Mouse (Mus musculus) E14TG2a.4 (cell line): ENCODE results near the gene Myof.

ENCODE experiments used
- H3K27me3 ChIP-seq: 2 replicates; pipeline ENCODE4 v1.6.1; 2014; ENCODE audit warnings: low read length, control low read depth; ENCODE audit not compliant: insufficient read depth
- H3K36me3 ChIP-seq: 2 replicates; pipeline ENCODE4 v1.6.1; 2014; ENCODE audit warnings: low read length, control low read depth; ENCODE audit not compliant: insufficient read depth
- H3K4me1 ChIP-seq: replicated peaks from 2 replicates; pipeline ENCODE4 v1.6.1; 2014; ENCODE audit warnings: low read depth, low read length, control low read depth
- H3K4me3 ChIP-seq: replicated peaks from 2 replicates; pipeline ENCODE4 v1.5.1; 2014; ENCODE audit warnings: mild to moderate bottlenecking, low read length
- H3K9me3 ChIP-seq: 2 replicates; pipeline ENCODE4 v1.6.1; 2014; ENCODE audit warnings: low read length, control low read depth
- CTCF ChIP-seq: conservative IDR thresholded peaks from 2 replicates; pipeline ENCODE4 v1.5.1; 2014; ENCODE audit warnings: low read length
- NANOG ChIP-seq: IDR thresholded peaks from 2 replicates; pipeline ENCODE4 v1.6.1; 2014; ENCODE audit warnings: borderline replicate concordance, low read length, mixed read lengths
- POU5F1 ChIP-seq: IDR thresholded peaks from 2 replicates; pipeline ENCODE4 v1.6.1; 2014; ENCODE audit warnings: low read length, borderline replicate concordance

The Myof gene

DNA sequence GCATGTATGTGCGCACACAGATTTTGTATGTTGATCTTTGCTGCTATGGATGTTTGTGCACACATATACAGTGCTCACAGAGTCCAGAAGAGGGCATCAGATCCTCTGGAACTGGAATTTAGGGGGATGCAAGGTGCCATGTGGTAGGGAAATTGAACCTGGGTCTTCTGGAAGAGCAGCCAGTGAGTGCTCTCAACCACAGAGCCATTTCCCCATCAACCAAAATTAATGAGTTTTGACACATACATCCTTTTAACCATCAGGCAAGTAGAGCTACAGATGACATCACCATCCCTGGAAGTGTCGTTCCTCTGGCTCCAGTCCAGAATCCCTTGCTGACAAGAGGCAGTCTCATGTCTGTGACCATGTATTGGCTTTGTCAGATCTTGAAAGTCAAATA lies 32.9 kb upstream of the Myof start:
- no peak overlapping the region for H3K4me3 ChIP-seq
- H3K9me3 ChIP-seq = no peaks in the 10 kb centered on the region
- H3K4me1 ChIP-seq = peaks cover 55% of the 10 kb centered on the region
- peaks cover 45% of the 10 kb centered on the region for H3K36me3 ChIP-seq
- TF ChIP-seq POU5F1 (no peak), CTCF (peak; percentile 28; the same call in 1 of the 2 replicates)
- no peaks in the 10 kb centered on the region for H3K27me3 ChIP-seq

DNA sequence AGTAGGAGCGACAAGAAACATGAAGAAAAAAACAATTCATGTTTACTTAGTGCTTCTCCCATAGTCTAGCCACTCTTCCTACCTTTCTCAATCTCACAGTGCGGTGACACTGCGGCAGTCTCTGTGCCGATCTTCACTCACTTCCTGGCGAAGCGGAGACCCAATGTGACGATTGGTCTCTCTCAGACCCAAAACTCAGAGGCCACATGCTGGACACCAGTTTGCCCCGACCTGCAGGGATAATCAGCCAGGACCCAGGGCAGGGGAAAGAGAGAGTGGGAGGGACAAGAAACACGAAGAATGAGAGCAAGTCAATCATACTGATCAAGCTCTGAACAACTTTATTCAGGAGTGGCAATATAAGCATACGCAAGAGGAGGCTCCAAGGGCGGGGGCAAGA lies 31.7 kb upstream of the Myof start:
- Histone ChIP-seq H3K4me1 (peaks cover 60% of the 10 kb centered on the region), H3K27me3 (no peaks in the 10 kb centered on the region), H3K36me3 (peaks cover 57% of the 10 kb centered on the region), H3K9me3 (no peaks in the 10 kb centered on the region), H3K4me3 (no peak overlapping the region)
- no peak for TF ChIP-seq CTCF
- no peak for TF ChIP-seq POU5F1
- no peak for TF ChIP-seq NANOG

DNA sequence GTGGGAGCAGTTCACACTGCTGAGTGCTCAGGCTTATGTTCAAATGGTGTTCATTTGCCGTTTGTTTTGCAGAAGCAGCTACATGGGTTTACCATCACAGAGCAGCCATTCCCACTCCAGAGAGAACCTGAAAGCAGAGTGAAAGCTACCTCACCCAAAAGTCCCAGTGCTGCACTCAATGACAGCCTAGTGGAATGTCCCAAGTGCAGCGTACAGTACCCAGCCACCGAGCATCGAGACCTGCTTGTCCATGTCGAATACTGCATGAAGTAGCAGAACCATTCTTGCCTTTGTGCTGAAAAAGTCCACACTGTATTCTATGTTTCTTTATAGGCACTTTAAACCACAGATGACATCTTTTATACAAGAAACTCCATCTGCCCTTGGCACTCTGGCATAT lies 29.8 kb upstream of the Myof start:
- H3K36me3 ChIP-seq = peaks cover 75% of the 10 kb centered on the region
- no peaks in the 10 kb centered on the region for H3K27me3 ChIP-seq
- H3K4me1 ChIP-seq = peaks cover 78% of the 10 kb centered on the region
- no peak overlapping the region for H3K4me3 ChIP-seq
- no peaks in the 10 kb centered on the region for H3K9me3 ChIP-seq
- TF ChIP-seq NANOG (no peak), POU5F1 (no peak), CTCF (no peak)

DNA sequence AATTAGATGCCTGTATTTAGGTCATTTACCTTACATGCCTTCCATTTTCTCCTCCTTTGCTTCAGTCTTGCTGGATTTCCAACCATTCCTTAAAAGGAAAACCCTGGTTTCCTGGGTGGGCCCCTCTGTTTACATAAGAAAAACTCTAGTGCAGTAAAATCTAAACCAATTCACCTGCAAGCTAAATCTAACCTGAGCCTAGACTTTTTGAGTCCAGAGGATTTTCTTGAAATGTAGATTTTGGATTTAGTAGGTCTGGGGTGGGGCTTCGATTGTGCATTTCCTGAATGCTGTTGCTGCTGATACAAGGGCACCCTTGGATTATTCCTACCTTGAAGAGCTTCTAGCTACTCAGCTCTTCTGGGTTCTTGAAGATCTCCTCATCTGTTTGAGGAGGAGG lies 20.7 kb upstream of the Myof start:
- H3K9me3 ChIP-seq = no peaks in the 10 kb centered on the region
- H3K4me1 ChIP-seq = peaks cover 86% of the 10 kb centered on the region
- no peak for TF ChIP-seq CTCF
- TF ChIP-seq NANOG = peak; percentile 10; the same call in 1 of the 2 replicates
- H3K36me3 ChIP-seq = peaks cover 83% of the 10 kb centered on the region
- H3K27me3 ChIP-seq = no peaks in the 10 kb centered on the region
- H3K4me3 ChIP-seq = peak overlapping the region; percentile 59

DNA sequence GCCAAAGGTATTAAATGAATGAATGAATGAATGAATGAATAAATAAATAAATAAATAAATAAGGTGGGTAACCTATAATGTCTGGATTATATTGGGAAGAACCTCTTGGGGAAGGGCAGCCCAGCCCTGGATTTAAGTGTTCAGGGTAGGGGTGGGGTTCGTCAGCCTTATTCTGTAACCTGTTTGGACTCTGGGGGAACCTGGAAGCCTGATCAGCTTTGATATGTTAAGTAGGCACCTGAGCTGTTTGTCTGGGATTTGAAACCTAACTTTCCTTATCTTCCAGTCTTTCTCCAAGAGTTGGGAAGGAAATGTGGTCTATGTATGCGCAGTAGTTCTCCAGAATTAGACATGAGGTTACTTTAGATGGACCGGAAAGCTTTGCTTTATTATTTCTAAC lies 19.8 kb upstream of the Myof start:
- H3K9me3 ChIP-seq = no peaks in the 10 kb centered on the region
- no peaks in the 10 kb centered on the region for H3K27me3 ChIP-seq
- H3K4me1 ChIP-seq = peaks cover 86% of the 10 kb centered on the region
- peaks cover 83% of the 10 kb centered on the region for H3K36me3 ChIP-seq
- no peak for TF ChIP-seq POU5F1
- TF ChIP-seq CTCF = no peak
- TF ChIP-seq NANOG = no peak
- peak overlapping the region; percentile 35 for H3K4me3 ChIP-seq

DNA sequence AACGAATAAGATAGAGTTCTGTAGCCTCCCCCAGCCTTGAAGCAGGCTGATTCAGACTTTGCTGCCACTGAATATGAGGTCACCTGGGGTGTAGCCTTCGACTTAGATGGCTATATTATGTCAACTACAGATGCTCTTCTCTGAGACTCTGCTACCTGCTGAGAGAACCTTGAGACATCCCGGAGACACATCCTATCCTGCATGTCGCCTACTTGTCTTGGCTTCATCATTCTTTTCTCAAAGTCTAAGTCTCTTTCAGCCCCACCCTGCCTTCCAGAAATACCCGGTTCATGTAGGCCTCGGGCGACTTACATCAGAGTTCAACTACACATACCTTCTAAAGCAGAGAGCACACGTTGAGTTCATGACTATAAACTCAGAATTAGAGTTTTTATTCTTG lies 13.6 kb upstream of the Myof start:
- Histone ChIP-seq H3K4me1 (peaks cover 65% of the 10 kb centered on the region), H3K27me3 (no peaks in the 10 kb centered on the region), H3K9me3 (no peaks in the 10 kb centered on the region), H3K36me3 (peaks cover 50% of the 10 kb centered on the region), H3K4me3 (peak overlapping the region; percentile 92)
- no peak for TF ChIP-seq CTCF

DNA sequence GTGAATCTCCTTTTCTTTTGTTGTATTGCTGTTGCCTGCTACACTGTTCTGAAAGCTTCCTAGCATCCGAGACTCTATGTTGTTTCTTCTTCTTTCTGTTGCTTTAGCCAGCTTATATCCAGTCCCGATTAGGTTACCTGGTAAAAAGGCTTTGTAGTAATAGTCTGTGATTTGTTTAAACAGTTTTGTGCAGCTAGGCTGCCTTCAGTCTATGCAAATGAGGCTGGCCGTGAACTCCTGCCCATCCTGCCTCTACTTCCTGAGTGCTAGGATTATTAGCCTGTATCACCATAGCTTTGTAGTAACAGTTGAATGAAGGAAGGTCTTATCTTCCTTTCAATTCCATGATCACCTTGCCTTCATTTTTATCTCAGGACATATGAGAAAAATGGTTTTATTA lies 12.9 kb upstream of the Myof start:
- TF ChIP-seq CTCF (no peak), NANOG (no peak), POU5F1 (no peak)
- no peaks in the 10 kb centered on the region for H3K27me3 ChIP-seq

DNA sequence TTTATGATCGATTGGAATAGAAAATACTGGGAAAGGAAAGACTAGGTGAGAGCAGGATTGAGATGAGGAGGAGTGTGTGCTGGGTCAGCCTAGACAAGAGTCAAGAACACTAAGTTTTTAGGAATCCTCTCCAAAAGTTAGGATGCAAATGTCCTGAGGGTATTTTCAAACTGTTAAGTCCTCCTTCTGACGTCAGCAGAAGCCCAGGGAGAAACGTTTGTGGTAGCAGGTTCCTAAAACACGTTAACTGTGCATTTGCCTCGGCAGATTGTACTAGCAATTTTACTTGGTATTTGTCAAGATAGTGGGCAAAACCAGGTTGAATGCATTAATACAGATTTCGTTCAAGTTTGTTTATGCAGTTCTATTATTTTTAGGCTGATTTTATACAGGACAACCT lies 12.4 kb upstream of the Myof start:
- H3K27me3 ChIP-seq = no peaks in the 10 kb centered on the region
- H3K36me3 ChIP-seq = peaks cover 38% of the 10 kb centered on the region
- no peak for TF ChIP-seq POU5F1
- no peak for TF ChIP-seq CTCF
- no peak for TF ChIP-seq NANOG
- no peaks in the 10 kb centered on the region for H3K9me3 ChIP-seq
- H3K4me3 ChIP-seq = peak overlapping the region; percentile 92
- H3K4me1 ChIP-seq = peaks cover 64% of the 10 kb centered on the region

More for the DNA sequence above, 12.9 kb upstream of the Myof start:
- H3K36me3 ChIP-seq = peaks cover 43% of the 10 kb centered on the region
- peaks cover 64% of the 10 kb centered on the region for H3K4me1 ChIP-seq
- peak overlapping the region; percentile 92 for H3K4me3 ChIP-seq
- H3K9me3 ChIP-seq = no peaks in the 10 kb centered on the region

DNA sequence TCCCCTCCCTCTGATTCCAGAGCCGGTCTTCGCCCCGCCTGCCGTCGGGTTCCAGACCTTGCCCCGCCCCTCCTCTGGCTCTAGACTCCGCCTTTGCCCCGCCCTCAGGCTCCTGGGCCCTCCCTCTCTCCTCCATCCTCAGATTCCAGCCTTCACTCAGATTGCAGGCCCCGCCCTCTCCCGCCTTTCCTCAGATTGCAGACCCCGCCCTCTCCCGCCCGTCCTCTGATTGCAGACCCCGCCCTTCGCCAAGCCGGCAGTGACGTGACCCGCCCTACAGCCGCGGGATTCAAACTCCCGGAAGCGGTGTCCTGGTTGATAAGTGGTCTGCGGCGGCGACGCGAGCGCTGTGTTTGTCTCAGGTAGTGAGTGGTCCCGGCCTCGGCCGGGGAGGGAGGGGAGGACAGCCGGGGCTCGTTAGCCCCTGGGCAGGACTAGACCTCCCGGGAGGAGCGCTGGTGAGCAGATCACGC lies 11.4 kb upstream of the Myof start, which contains the start of gene Cep55:
TSS of gene Cep55 (plus strand) at position 292 of the 473 bp plus-strand sequence.
- H3K36me3 ChIP-seq = peaks cover 28% of the 10 kb centered on the region

More for the DNA sequence above, 11.4 kb upstream of the Myof start, which contains the start of gene Cep55:
- Histone ChIP-seq H3K4me1 (peaks cover 64% of the 10 kb centered on the region), H3K4me3 (peak within 1 kb of the TSS; percentile 92), H3K27me3 (no peaks in the 10 kb centered on the region), H3K9me3 (no peaks in the 10 kb centered on the region)
- no peak for TF ChIP-seq CTCF
- no peak for TF ChIP-seq POU5F1
- TF ChIP-seq NANOG = no peak
